Mouse (Mus musculus): ENCODE measurements at regions not wholly inside any gene's neighbourhood (a gene's known extent, or its start where the extent isn't known, plus 50 kb on each side); places are given as distances from the start of the nearest gene placed in this dataset.
A peak's percentile ranks its signal among the peaks of the same experiment; 100 is the strongest.

- no peak for ATAC-seq (ENCODE audit: insufficient number of reproducible peaks, insufficient read depth, low FRiP score, low read depth)
- Histone ChIP-seq H3K27me3 (ENCODE audit: control insufficient read depth, insufficient read depth, low read length) (no peaks in the 10 kb centered on the region), H3K4me2 (ENCODE audit: low read length) (no peak overlapping the region), H3K9ac (ENCODE audit: low read length) (no peak overlapping the region), H3K9me3 (ENCODE audit: control insufficient read depth, low read length) (no peaks in the 10 kb centered on the region), H3K27ac (replicated peaks in 1 of 2; ENCODE audit: control insufficient read depth in 1 of 2, insufficient read depth in 1 of 2, low read depth in 2 of 2, low read length in 2 of 2) (peak overlapping the region; percentile 33 to 39; a peak in 2 of 4 replicates), H3K4me1 (ENCODE audit: control insufficient read depth in 2 of 2, insufficient read depth in 2 of 2, low read length in 2 of 2) (no peaks in the 10 kb centered on the region), H3K36me3 (ENCODE audit: control insufficient read depth, insufficient read depth, low read length) (no peaks in the 10 kb centered on the region), H3K4me3 (ENCODE audit: control insufficient read depth in 1 of 2, insufficient read depth in 1 of 2, low read depth in 1 of 2, low read length in 2 of 2) (no peak overlapping the region)
- 54% methylated on average over 3 of the region's 3 CpGs for WGBS
These were observed 132.2 kb downstream of the Tmem17 start for GRCm38 (mm10) chr11:22644010-22644625.

GRCm38 (mm10) chr11:22644877-22645276 is 133.0 kb downstream of the Tmem17 start:
- Histone ChIP-seq H3K4me2 (ENCODE audit: low read length) (no peak overlapping the region), H3K9me3 (ENCODE audit: control insufficient read depth, low read length) (no peaks in the 10 kb centered on the region), H3K4me3 (ENCODE audit: control insufficient read depth in 1 of 2, insufficient read depth in 1 of 2, low read depth in 1 of 2, low read length in 2 of 2) (no peak overlapping the region), H3K27me3 (ENCODE audit: control insufficient read depth, insufficient read depth, low read length) (no peaks in the 10 kb centered on the region), H3K27ac (replicated peaks in 1 of 2; ENCODE audit: control insufficient read depth in 1 of 2, insufficient read depth in 1 of 2, low read depth in 2 of 2, low read length in 2 of 2) (no peak overlapping the region), H3K4me1 (ENCODE audit: control insufficient read depth in 2 of 2, insufficient read depth in 2 of 2, low read length in 2 of 2) (no peaks in the 10 kb centered on the region), H3K36me3 (ENCODE audit: control insufficient read depth, insufficient read depth, low read length) (no peaks in the 10 kb centered on the region), H3K9ac (ENCODE audit: low read length) (no peak overlapping the region)
- ATAC-seq (ENCODE audit: insufficient number of reproducible peaks, insufficient read depth, low FRiP score, low read depth): no peak
- 48% methylated on average over 1 of the region's 1 CpGs for WGBS

GRCm38 (mm10) chr11:22646192-22646936 is 134.5 kb downstream of the Tmem17 start:
- no peak for ATAC-seq (ENCODE audit: insufficient number of reproducible peaks, insufficient read depth, low FRiP score, low read depth)

GRCm38 (mm10) chr11:22648275-22648674 is 136.4 kb downstream of the Tmem17 start:
- no peak overlapping the region for H3K9ac ChIP-seq (ENCODE audit: low read length)
- H3K27ac ChIP-seq (replicated peaks in 1 of 2; ENCODE audit: control insufficient read depth in 1 of 2, insufficient read depth in 1 of 2, low read depth in 2 of 2, low read length in 2 of 2): no peak overlapping the region
- H3K9me3 ChIP-seq (ENCODE audit: control insufficient read depth, low read length): no peaks in the 10 kb centered on the region
- H3K36me3 ChIP-seq (ENCODE audit: control insufficient read depth, insufficient read depth, low read length): no peaks in the 10 kb centered on the region
- 81% methylated on average over 5 of the region's 5 CpGs for WGBS
- H3K27me3 ChIP-seq (ENCODE audit: control insufficient read depth, insufficient read depth, low read length): no peaks in the 10 kb centered on the region
- no peak overlapping the region for H3K4me3 ChIP-seq (ENCODE audit: control insufficient read depth in 1 of 2, insufficient read depth in 1 of 2, low read depth in 1 of 2, low read length in 2 of 2)
- no peak overlapping the region for H3K4me2 ChIP-seq (ENCODE audit: low read length)
- ATAC-seq (ENCODE audit: insufficient number of reproducible peaks, insufficient read depth, low FRiP score, low read depth): no peak
- peaks cover under 1 to 5% of the 10 kb centered on the region in 2 experiments; a peak in 2 of 4 replicates for H3K4me1 ChIP-seq (ENCODE audit: control insufficient read depth in 2 of 2, insufficient read depth in 2 of 2, low read length in 2 of 2)

More at GRCm38 (mm10) chr11:22646192-22646936, 134.5 kb downstream of the Tmem17 start:
- Histone ChIP-seq H3K9me3 (ENCODE audit: control insufficient read depth, low read length) (no peaks in the 10 kb centered on the region), H3K27ac (replicated peaks in 1 of 2; ENCODE audit: control insufficient read depth in 1 of 2, insufficient read depth in 1 of 2, low read depth in 2 of 2, low read length in 2 of 2) (no peak overlapping the region), H3K27me3 (ENCODE audit: control insufficient read depth, insufficient read depth, low read length) (no peaks in the 10 kb centered on the region), H3K4me2 (ENCODE audit: low read length) (no peak overlapping the region), H3K9ac (ENCODE audit: low read length) (no peak overlapping the region), H3K4me3 (ENCODE audit: control insufficient read depth in 1 of 2, insufficient read depth in 1 of 2, low read depth in 1 of 2, low read length in 2 of 2) (no peak overlapping the region), H3K4me1 (ENCODE audit: control insufficient read depth in 2 of 2, insufficient read depth in 2 of 2, low read length in 2 of 2) (no peaks in the 10 kb centered on the region), H3K36me3 (ENCODE audit: control insufficient read depth, insufficient read depth, low read length) (no peaks in the 10 kb centered on the region)
- WGBS: 69% methylated on average over 6 of the region's 6 CpGs

- no peaks in the 10 kb centered on the region for H3K9me3 ChIP-seq (ENCODE audit: control insufficient read depth, low read length)
- no peak for ATAC-seq (ENCODE audit: insufficient number of reproducible peaks, insufficient read depth, low FRiP score, low read depth)
- H3K27ac ChIP-seq (replicated peaks in 1 of 2; ENCODE audit: control insufficient read depth in 1 of 2, insufficient read depth in 1 of 2, low read depth in 2 of 2, low read length in 2 of 2): no peak overlapping the region
- no peak overlapping the region for H3K9ac ChIP-seq (ENCODE audit: low read length)
- H3K4me1 ChIP-seq (ENCODE audit: control insufficient read depth in 2 of 2, insufficient read depth in 2 of 2, low read length in 2 of 2): peaks cover 3 to 8% of the 10 kb centered on the region in 2 experiments; a peak in 2 of 4 replicates
- no peaks in the 10 kb centered on the region for H3K27me3 ChIP-seq (ENCODE audit: control insufficient read depth, insufficient read depth, low read length)
- H3K36me3 ChIP-seq (ENCODE audit: control insufficient read depth, insufficient read depth, low read length): no peaks in the 10 kb centered on the region
- 87% methylated on average over 10 of the region's 10 CpGs for WGBS
- H3K4me2 ChIP-seq (ENCODE audit: low read length): no peak overlapping the region
- no peak overlapping the region for H3K4me3 ChIP-seq (ENCODE audit: control insufficient read depth in 1 of 2, insufficient read depth in 1 of 2, low read depth in 1 of 2, low read length in 2 of 2)
These were observed 138.9 kb downstream of the Tmem17 start for GRCm38 (mm10) chr11:22650771-22651170.

DNA sequence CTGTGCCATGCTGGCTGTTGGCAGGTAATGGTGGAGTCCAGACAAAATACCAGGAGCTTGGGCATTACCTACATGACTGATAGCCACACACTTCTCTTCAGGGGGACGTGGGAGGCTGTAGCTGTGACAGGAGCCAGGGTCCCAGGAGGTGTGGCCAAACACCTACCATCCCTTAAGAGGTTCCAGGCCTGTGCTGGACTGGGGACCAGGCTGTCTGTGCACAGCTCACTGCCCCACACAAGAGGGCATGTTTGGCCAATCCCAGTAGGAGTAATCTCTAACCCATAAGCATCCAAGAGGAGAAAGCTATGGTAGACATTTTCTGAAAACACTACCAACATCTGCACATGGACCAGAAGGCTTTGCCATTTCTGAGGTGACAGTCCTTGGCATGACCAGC is 139.4 kb downstream of the Tmem17 start:
- WGBS: 58% methylated on average over 1 of the region's 1 CpGs
- Histone ChIP-seq H3K27ac (replicated peaks in 1 of 2; ENCODE audit: control insufficient read depth in 1 of 2, insufficient read depth in 1 of 2, low read depth in 2 of 2, low read length in 2 of 2) (no peak overlapping the region), H3K9ac (ENCODE audit: low read length) (no peak overlapping the region), H3K4me1 (ENCODE audit: control insufficient read depth in 2 of 2, insufficient read depth in 2 of 2, low read length in 2 of 2) (peaks cover 3 to 8% of the 10 kb centered on the region in 2 experiments; a peak in 2 of 4 replicates), H3K4me3 (ENCODE audit: control insufficient read depth in 1 of 2, insufficient read depth in 1 of 2, low read depth in 1 of 2, low read length in 2 of 2) (no peak overlapping the region), H3K27me3 (ENCODE audit: control insufficient read depth, insufficient read depth, low read length) (no peaks in the 10 kb centered on the region), H3K9me3 (ENCODE audit: control insufficient read depth, low read length) (no peaks in the 10 kb centered on the region), H3K36me3 (ENCODE audit: control insufficient read depth, insufficient read depth, low read length) (no peaks in the 10 kb centered on the region), H3K4me2 (ENCODE audit: low read length) (no peak overlapping the region)
- ATAC-seq (ENCODE audit: insufficient number of reproducible peaks, insufficient read depth, low FRiP score, low read depth): no peak

GRCm38 (mm10) chr11:22651911-22652310 is 140.0 kb downstream of the Tmem17 start:
- H3K36me3 ChIP-seq (ENCODE audit: control insufficient read depth, insufficient read depth, low read length): no peaks in the 10 kb centered on the region
- H3K9me3 ChIP-seq (ENCODE audit: control insufficient read depth, low read length): no peaks in the 10 kb centered on the region
- no peak overlapping the region for H3K4me2 ChIP-seq (ENCODE audit: low read length)
- no peak overlapping the region for H3K4me3 ChIP-seq (ENCODE audit: control insufficient read depth in 1 of 2, insufficient read depth in 1 of 2, low read depth in 1 of 2, low read length in 2 of 2)
- H3K9ac ChIP-seq (ENCODE audit: low read length): no peak overlapping the region
- no peak overlapping the region for H3K27ac ChIP-seq (replicated peaks in 1 of 2; ENCODE audit: control insufficient read depth in 1 of 2, insufficient read depth in 1 of 2, low read depth in 2 of 2, low read length in 2 of 2)
- ATAC-seq (ENCODE audit: insufficient number of reproducible peaks, insufficient read depth, low FRiP score, low read depth): no peak
- 76% methylated on average over 4 of the region's 4 CpGs for WGBS
- H3K27me3 ChIP-seq (ENCODE audit: control insufficient read depth, insufficient read depth, low read length): no peaks in the 10 kb centered on the region
- H3K4me1 ChIP-seq (ENCODE audit: control insufficient read depth in 2 of 2, insufficient read depth in 2 of 2, low read length in 2 of 2): peaks cover 3 to 8% of the 10 kb centered on the region in 2 experiments; a peak in 3 of 4 replicates

Measured in heart, embryonic 14.5 days (tissue).